Comparison of ENCODE assay signal across 12 mouse cellular contexts in the genomic region with DNA sequence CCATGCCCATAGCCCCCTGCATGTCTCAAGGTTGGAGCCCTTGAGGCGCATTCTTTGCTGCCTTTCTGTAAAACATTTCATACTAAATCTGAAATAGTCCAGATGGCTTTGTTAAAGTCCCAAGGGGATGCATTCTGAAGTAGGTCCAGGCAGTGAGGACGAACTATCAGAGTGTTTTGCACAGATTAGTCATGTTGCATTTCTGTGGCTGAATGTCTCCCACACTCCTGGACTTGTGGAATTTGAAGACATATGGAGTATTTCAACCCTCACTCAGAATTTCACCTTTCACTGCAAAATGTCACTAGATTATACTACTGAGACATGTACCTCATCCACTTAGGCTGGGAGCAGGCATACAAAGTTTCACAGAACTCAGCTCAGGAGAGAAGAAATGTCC.
DNase-seq lines count a peak whose midpoint lies in the region; ATAC-seq and TF ChIP-seq lines count a peak whose summit lies in the region.
"Had no signal": no experiment of that assay in that cellular context is flagged by ENCODE, and none has a peak within 500 bp of the region (broad histone marks: within the 10 kb centered on the region; RNA-seq: fewer than 3 reads in every experiment).

No protein-coding gene starts in this region.

- H3K9me3 ChIP-seq in embryonic facial prominence, embryonic 11.5 days (replicated peaks; ENCODE audit: control insufficient read depth, low read length): no peaks in the 10 kb centered on the region
- no peaks in the 10 kb centered on the region for H3K9me3 ChIP-seq in heart, embryonic 13.5 days
- no peaks in the 10 kb centered on the region for H3K9me3 ChIP-seq in hindbrain, embryonic 10.5 days
- H3K9me3 ChIP-seq: midbrain, embryonic 10.5 days; neural tube, embryonic 13.5 days had no signal

- no peak for TF ChIP-seq CTCF in left cerebral cortex, adult 2 months (IDR thresholded peaks at IDR 0.05)

- WGBS in embryonic facial prominence, embryonic 11.5 days: 46% methylated on average over 2 of the region's 2 CpGs
- 23% methylated on average over 2 of the region's 2 CpGs for WGBS in heart, embryonic 13.5 days
- 63% methylated on average over 2 of the region's 2 CpGs for WGBS in hindbrain, embryonic 10.5 days

- no peaks in the 10 kb centered on the region for H3K27me3 ChIP-seq in embryonic facial prominence, embryonic 11.5 days (ENCODE audit: control insufficient read depth, insufficient read depth, low read length)
- no peaks in the 10 kb centered on the region for H3K27me3 ChIP-seq in heart, embryonic 13.5 days (replicated peaks)
- no peaks in the 10 kb centered on the region; the same call in 1 of the 2 replicates for H3K27me3 ChIP-seq in hindbrain, embryonic 10.5 days (ENCODE audit: insufficient read depth, poor library complexity, severe bottlenecking)
- H3K27me3 ChIP-seq: neural tube, embryonic 13.5 days had no signal

- H3K4me1 ChIP-seq in embryonic facial prominence, embryonic 11.5 days (ENCODE audit: control insufficient read depth, insufficient read depth, low read length): no peaks in the 10 kb centered on the region; the same call in 1 of the 2 replicates
- H3K4me1 ChIP-seq in heart, embryonic 13.5 days: peaks cover 22% of the 10 kb centered on the region
- 0 out of 2 replicates have a peak, but pooled peaks cover 3% of the 10 kb centered on the region for H3K4me1 ChIP-seq in hindbrain, embryonic 10.5 days (replicated peaks)
- H3K4me1 ChIP-seq: midbrain, embryonic 10.5 days had no signal

- DNase-seq in left cerebral cortex, adult 2 months (ENCODE audit: extremely low spot score in 1 of 2, low spot score in 2 of 2): no peak
- DNase-seq in left cerebral cortex, postnatal 10 days (ENCODE audit: extremely low spot score in 1 of 2, low spot score in 2 of 2): no peak
- DNase-seq in embryonic facial prominence, embryonic 11.5 days (ENCODE audit: low spot score): peak; percentile 47
- peak; percentile 63 for DNase-seq in mesoderm, embryonic 11.5 days (ENCODE audit: low read depth, low spot score)
- no peak for DNase-seq in thymus, postnatal 0 days (ENCODE audit: low spot score)
- DNase-seq in hindbrain, embryonic 10.5 days (ENCODE audit: low spot score): no peak
- no peak for DNase-seq in left cerebral cortex, adult 11 months (ENCODE audit: low spot score)
- DNase-seq: adrenal gland, postnatal 14 days; cerebellum, postnatal 25 days had no signal

- H3K36me3 ChIP-seq in embryonic facial prominence, embryonic 11.5 days (replicated peaks; ENCODE audit: control insufficient read depth, insufficient read depth, low read depth, low read length): no peaks in the 10 kb centered on the region
- no peaks in the 10 kb centered on the region for H3K36me3 ChIP-seq in heart, embryonic 13.5 days
- H3K36me3 ChIP-seq in hindbrain, embryonic 10.5 days: no peaks in the 10 kb centered on the region
- H3K36me3 ChIP-seq: midbrain, embryonic 10.5 days; neural tube, embryonic 13.5 days had no signal

- H3K27ac ChIP-seq in left cerebral cortex, adult 2 months: peak overlapping the region; percentile 25; the same call in 1 of the 2 replicates
- no peak overlapping the region for H3K27ac ChIP-seq in embryonic facial prominence, embryonic 11.5 days (replicated peaks; ENCODE audit: low read depth, low read length)
- H3K27ac ChIP-seq in heart, embryonic 13.5 days (replicated peaks): peak overlapping the region; percentile 82
- no peak overlapping the region for H3K27ac ChIP-seq in hindbrain, embryonic 10.5 days
- H3K27ac ChIP-seq: midbrain, embryonic 10.5 days; neural tube, embryonic 13.5 days had no signal

- no peak overlapping the region for H3K4me3 ChIP-seq in left cerebral cortex, adult 2 months
- H3K4me3 ChIP-seq in embryonic facial prominence, embryonic 11.5 days (ENCODE audit: low read depth, low read length): no peak overlapping the region
- H3K4me3 ChIP-seq in heart, embryonic 13.5 days: no peak overlapping the region
- H3K4me3 ChIP-seq in hindbrain, embryonic 10.5 days: no peak overlapping the region
- H3K4me3 ChIP-seq: midbrain, embryonic 10.5 days; neural tube, embryonic 13.5 days had no signal

- ATAC-seq in embryonic facial prominence, embryonic 11.5 days (replicated peaks; ENCODE audit: insufficient number of reproducible peaks, low FRiP score, low TSS enrichment, low read depth): peak; percentile 39; the same call in 1 of the 2 replicates
- no peak; the same call in 1 of the 2 replicates for ATAC-seq in heart, embryonic 13.5 days (ENCODE audit: extremely low read depth, insufficient number of reproducible peaks, low FRiP score, low TSS enrichment)

- H3K9ac ChIP-seq in embryonic facial prominence, embryonic 11.5 days (replicated peaks; ENCODE audit: low read length): no peak overlapping the region
- no peak overlapping the region for H3K9ac ChIP-seq in heart, embryonic 13.5 days
- H3K9ac ChIP-seq: neural tube, embryonic 13.5 days had no signal

- H3K4me2 ChIP-seq in embryonic facial prominence, embryonic 11.5 days (ENCODE audit: low read depth, low read length): no peak overlapping the region
- H3K4me2 ChIP-seq in heart, embryonic 13.5 days: no peak overlapping the region
- H3K4me2 ChIP-seq: neural tube, embryonic 13.5 days had no signal

- intact Hi-C loops in left cerebral cortex, adult 2 months (cut with DNase I): no loop called here
- intact Hi-C loops in left cerebral cortex, postnatal 10 days (cut with DNase I): no loop called here

Comparison
In these comparisons a context has a peak if more than half of its experiments do, and no peak if none do; other contexts are left out.
1. DNase-seq: peak in embryonic facial prominence, embryonic 11.5 days (single experiment) and mesoderm, embryonic 11.5 days (single experiment); none in left cerebral cortex, adult 2 months (0 of 2), left cerebral cortex, postnatal 10 days (0 of 2), thymus, postnatal 0 days (single experiment), hindbrain, embryonic 10.5 days (single experiment) and left cerebral cortex, adult 11 months (single experiment).
2. H3K27ac ChIP-seq: peak in left cerebral cortex, adult 2 months (single experiment) and heart, embryonic 13.5 days (single experiment); none in embryonic facial prominence, embryonic 11.5 days (single experiment) and hindbrain, embryonic 10.5 days (single experiment).